Mouse (Mus musculus) thymus, adult 2 months (tissue): ENCODE data around the gene Nktr.

Experiments used
- CTCF ChIP-seq: fragments of 200-500 bp; IDR thresholded peaks from 2 replicates; pipeline ENCODE4 v1.5.1; 2012; ENCODE audit warnings: mild to moderate bottlenecking, control low read depth, low read length, moderate library complexity, borderline replicate concordance; ENCODE audit not compliant: control insufficient read depth, poor library complexity, insufficient read depth; ENCODE audit errors: extremely low read depth
- POLR2A ChIP-seq: fragments of 200-500 bp; IDR thresholded peaks from 2 replicates; pipeline ENCODE4 v1.6.1; 2012; ENCODE audit warnings: mild to moderate bottlenecking, low read length, control low read depth, moderate library complexity; ENCODE audit not compliant: control insufficient read depth, poor library complexity, insufficient read depth; ENCODE audit errors: extremely low read depth

DNA sequence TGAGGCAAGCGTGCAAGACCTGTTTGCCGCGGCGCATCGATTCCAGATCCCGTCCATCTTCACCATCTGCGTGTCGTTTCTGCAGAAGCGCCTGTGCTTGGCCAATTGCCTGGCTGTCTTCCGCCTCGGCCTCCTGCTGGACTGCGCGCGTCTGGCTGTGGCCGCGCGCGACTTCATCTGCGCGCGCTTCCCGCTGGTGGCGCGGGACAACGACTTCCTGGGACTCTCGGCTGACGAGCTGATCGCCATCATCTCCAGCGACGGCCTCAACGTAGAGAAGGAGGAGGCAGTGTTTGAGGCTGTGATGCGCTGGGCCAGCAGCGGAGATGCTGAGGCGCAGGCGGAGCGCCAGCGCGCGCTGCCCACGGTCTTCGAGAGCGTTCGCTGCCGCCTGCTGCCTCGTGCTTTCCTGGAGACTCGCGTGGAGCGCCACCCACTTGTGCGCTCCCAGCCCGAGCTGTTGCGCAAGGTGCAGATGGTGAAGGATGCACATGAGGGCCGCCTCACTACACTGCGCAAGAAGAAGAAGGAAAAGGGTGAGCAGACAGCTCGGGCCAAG, 59.2 kb downstream of the Nktr start:
- TF ChIP-seq CTCF (no peak), POLR2A (no peak)
